Mouse (Mus musculus) kidney, postnatal 0 days (tissue): ENCODE measurements around the gene Trim46. TPM values are rescaled to one million over a fixed set of nuclear protein-coding genes. Genes with fewer than 3 reads are reported as not detected.

Experiments
- ATAC-seq: fragments of 200-750 bp; cut with Nextera tagmentation; replicated peaks from 2 replicates; pipeline ENCODE4 v1.8.0; 2017; ENCODE audit warnings: low read depth, moderate number of reproducible peaks, moderate TSS enrichment, moderate library complexity; ENCODE audit not compliant: low FRiP score
- DNase-seq: peaks from one replicate; pipeline ENCODE4 v3.0.0-alpha.2; 2016; ENCODE audit warnings: low spot score
- H3K27ac ChIP-seq: fragments of 300-500 bp; sonication (generic); 2 replicates; pipeline ENCODE4 v1.5.1; 2014; ENCODE audit warnings: mild to moderate bottlenecking
- H3K27me3 ChIP-seq: fragments of 300-500 bp; sonication (generic); 2 replicates; pipeline ENCODE4 v1.6.1; 2014; ENCODE audit warnings: low read length, mixed read lengths; ENCODE audit not compliant: insufficient read depth
- H3K36me3 ChIP-seq: fragments of 300-500 bp; sonication (generic); 2 replicates; pipeline ENCODE4 v1.6.1; 2014; ENCODE audit warnings: low read length, mixed read lengths; ENCODE audit not compliant: insufficient read depth
- H3K4me1 ChIP-seq: fragments of 300-500 bp; sonication (generic); replicated peaks from 2 replicates; pipeline ENCODE4 v1.6.1; 2014; ENCODE audit warnings: antibody characterized with exemption, low read length, mixed read lengths; ENCODE audit not compliant: insufficient read depth
- H3K4me2 ChIP-seq: fragments of 300-500 bp; sonication (generic); 2 replicates; pipeline ENCODE4 v1.6.1; 2014; ENCODE audit warnings: mild to moderate bottlenecking, low read length, moderate library complexity, mixed read lengths
- H3K4me3 ChIP-seq: fragments of 300-500 bp; sonication (generic); replicated peaks from 2 replicates; pipeline ENCODE4 v1.5.1; 2014; ENCODE audit warnings: low read depth, low read length
- H3K9ac ChIP-seq: fragments of 300-500 bp; sonication (generic); 2 replicates; pipeline ENCODE4 v1.6.1; 2014; ENCODE audit warnings: low read depth, low read length
- H3K9me3 ChIP-seq: fragments of 300-500 bp; sonication (generic); replicated peaks from 2 replicates; pipeline ENCODE4 v1.6.1; 2016; ENCODE audit warnings: low read length, inconsistent platforms, mixed read lengths
- CTCF ChIP-seq: IDR thresholded peaks from 2 replicates; pipeline ENCODE4 v1.5.1; 2016; ENCODE audit warnings: antibody characterized with exemption, low read depth, mild to moderate bottlenecking, moderate library complexity
- WGBS: fragments of 180-500 bp; shearing (Covaris S2); extraction: QIAGEN DNeasy Blood & Tissue Kit; methylation state at CpG from one replicate; pipeline ENCODE4 v1.1.7; 2014; 5-methylcytosine and 5-hydroxymethylcytosine counted together
- polyA plus RNA-seq: library from polyadenylated mRNA; unstranded; fragments of >200 nt; fragmentation: Nextera tagmentation; extraction: Ambion mirVana; gene quantifications from 2 replicates; pipeline ENCODE4 v1.2.1, GENCODE M21; 2015

Gene Trim46
- polyA plus RNA-seq, 1 experiment from 2014 or later = 3.7 TPM

DNA sequence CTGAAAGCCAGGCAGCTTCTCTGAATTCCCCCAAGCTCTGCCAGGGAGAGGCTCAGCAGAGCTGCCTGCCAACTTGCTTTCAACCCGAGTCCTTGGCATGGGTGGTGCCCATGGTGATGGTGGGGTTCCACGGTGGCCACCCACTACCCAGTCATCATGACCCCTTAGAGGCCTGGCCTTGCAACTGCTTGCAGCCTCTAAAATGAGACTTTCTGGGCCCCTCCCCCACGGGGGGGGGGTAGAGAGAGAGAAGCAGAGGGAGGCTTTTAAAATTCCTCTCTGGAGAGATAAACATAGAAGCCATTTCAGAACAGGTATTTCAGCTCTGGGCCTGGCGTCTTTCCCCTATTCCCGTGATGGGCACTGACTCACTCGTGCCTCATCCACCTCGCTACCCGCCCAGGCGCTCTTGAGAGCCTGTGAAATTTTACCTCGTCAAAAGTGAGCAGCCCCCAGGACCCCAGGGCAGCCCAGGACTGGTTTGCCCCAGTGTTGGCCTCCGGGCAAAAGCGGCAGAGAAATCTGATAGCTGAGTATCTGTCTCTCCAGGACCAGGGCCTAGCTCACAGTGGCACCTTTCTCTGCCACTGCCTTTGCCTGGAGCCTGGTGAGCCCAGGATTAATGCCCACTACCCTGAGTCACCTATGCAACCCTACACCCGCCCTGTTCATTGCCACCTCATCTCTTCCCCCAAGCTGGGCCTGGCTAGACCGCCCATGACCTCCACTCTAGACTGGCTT is 31.3 kb upstream of the Trim46 start:
- Histone ChIP-seq H3K9ac (peak overlapping the region; percentile 77), H3K9me3 (no peaks in the 10 kb centered on the region), H3K4me3 (peak overlapping the region; percentile 70), H3K4me1 (peaks cover 16% of the 10 kb centered on the region), H3K27me3 (no peaks in the 10 kb centered on the region), H3K36me3 (peaks cover 14% of the 10 kb centered on the region), H3K27ac (peak overlapping the region; percentile 96), H3K4me2 (peak overlapping the region; percentile 85)
- no peak; the same call in 1 of the 2 replicates for ATAC-seq
- peak; percentile 56 for DNase-seq
- TF ChIP-seq CTCF = no peak
- 23% methylated on average over 14 of the region's 14 CpGs for WGBS

DNA sequence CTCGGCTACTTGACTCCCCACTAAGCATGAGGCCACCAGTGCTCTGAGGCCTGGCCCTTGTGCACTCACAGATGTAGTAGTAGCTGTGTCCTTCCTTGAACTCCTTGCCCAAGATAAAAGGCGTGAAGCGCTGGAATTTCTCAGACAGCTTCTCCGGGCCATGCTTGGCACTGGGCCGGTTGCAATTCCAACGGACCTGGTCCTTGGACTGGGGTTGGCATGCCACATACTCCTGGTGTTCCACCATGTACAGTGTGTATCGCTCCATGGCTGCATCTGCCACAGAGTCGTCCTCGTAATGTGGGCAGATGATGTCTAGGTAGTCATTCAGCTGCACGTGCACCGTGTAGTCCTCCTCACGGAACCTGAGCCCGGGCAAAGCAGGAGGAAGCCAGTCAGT is 30.0 kb upstream of the Trim46 start:
- H3K4me3 ChIP-seq = no peak overlapping the region
- no peak overlapping the region for H3K27ac ChIP-seq
- H3K9me3 ChIP-seq = no peaks in the 10 kb centered on the region
- H3K4me1 ChIP-seq = peaks cover 9% of the 10 kb centered on the region; the same call in 1 of the 2 replicates
- H3K4me2 ChIP-seq = peak overlapping the region; percentile 85; the same call in 1 of the 2 replicates
- peaks cover 23% of the 10 kb centered on the region for H3K36me3 ChIP-seq
- H3K27me3 ChIP-seq = no peaks in the 10 kb centered on the region
- TF ChIP-seq CTCF = no peak
- no peak overlapping the region for H3K9ac ChIP-seq
- no peak for DNase-seq
- no peak for ATAC-seq
- 89% methylated on average over 13 of the region's 13 CpGs for WGBS

DNA sequence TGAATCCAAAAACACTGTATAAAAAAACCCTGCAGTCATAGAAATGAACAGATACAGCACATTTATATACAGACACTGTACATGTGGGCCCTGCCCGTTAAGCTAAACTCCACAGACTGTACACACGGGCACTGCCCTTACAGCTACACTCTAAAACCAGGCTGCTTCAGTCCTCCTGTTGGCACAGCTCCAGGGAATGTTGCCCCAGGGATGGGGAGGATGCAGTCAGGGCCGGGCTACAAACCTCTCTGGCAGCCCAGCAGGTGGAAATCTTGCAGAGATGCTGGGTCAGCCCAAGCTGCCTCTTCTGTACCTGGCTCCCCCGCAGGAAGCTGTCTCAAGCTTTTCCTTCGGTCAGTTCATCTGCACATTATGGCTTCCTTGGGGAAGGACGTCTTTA is 25.7 kb upstream of the Trim46 start:
- no peak for TF ChIP-seq CTCF
- DNase-seq = no peak
- Histone ChIP-seq H3K9me3 (no peaks in the 10 kb centered on the region), H3K9ac (no peak overlapping the region), H3K27ac (no peak overlapping the region), H3K36me3 (peaks cover 23% of the 10 kb centered on the region), H3K4me2 (no peak overlapping the region), H3K4me1 (peaks cover 22% of the 10 kb centered on the region), H3K27me3 (no peaks in the 10 kb centered on the region), H3K4me3 (no peak overlapping the region)
- no peak for ATAC-seq
- 55% methylated on average over 6 of the region's 6 CpGs for WGBS

DNA sequence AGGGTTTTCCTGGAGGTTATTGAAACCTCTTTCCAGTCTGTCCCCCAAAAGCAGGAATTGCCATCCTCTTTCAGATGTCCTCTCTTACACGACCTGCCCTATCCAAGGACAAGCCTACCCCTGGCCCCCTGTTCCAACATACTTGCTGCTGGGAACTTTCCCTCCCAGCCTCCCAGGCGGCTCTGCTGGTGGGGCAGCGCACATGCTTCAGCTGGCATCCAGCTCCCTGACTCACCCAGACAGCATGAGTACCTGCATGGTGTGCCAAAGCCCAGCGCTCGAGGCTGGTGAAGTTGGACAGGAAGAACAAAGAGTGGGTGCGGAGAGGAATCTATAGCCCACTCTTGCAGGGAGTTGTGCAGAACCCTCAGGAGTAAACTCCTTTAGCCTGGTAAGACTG is 24.8 kb upstream of the Trim46 start:
- Histone ChIP-seq H3K4me3 (no peak overlapping the region), H3K36me3 (peaks cover 21% of the 10 kb centered on the region), H3K4me2 (peak overlapping the region; percentile 59), H3K4me1 (peaks cover 22% of the 10 kb centered on the region), H3K27me3 (no peaks in the 10 kb centered on the region), H3K9me3 (no peaks in the 10 kb centered on the region), H3K27ac (peak overlapping the region; percentile 78; the same call in 1 of the 2 replicates), H3K9ac (peak overlapping the region; percentile 67; the same call in 1 of the 2 replicates)
- WGBS = 66% methylated on average over 6 of the region's 6 CpGs
- ATAC-seq (no peak), DNase-seq (no peak)
- TF ChIP-seq CTCF = no peak

DNA sequence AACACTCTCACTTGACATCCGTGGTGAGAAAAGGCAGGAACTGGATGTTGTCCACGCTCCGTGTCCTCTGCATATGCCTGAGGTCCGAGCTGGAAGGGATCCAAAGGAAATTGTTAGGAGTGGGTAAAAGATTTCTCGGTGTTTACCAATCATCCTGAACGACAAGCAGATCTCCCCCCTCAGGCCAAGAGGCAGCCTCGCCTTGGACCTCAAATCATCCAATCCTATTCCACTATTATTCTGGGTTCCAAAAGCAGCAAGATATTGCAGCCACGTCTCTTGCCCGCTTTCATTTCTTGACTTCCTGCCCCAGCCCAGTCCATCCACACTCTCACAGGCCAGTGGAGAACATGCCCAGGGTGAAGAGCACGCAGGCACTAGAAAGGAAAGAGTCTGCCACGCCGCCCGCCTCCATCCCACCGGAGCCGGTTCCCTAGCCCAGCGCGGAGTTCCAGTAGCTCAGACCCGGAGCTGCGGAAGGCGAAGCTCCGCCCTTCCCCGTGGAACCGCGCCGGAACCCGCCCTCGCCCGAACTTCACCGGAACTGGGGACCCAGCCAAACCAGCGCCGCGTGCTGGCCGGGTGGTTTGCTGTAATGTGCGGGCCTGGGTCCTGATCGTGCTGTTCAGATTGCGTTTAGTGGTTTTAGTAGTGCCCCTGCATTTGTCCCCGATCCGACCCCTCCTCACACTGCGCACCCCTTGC is 24.1 kb upstream of the Trim46 start, which contains the start of gene Slc50a1:
TSS of gene Slc50a1 (minus strand) at position 520 of the 705 bp plus-strand sequence.
- peaks cover 22% of the 10 kb centered on the region for H3K4me1 ChIP-seq
- H3K4me2 ChIP-seq = peak within 1 kb of the TSS; percentile 59
- peak within 1 kb of the TSS; percentile 51 for H3K4me3 ChIP-seq
- DNase-seq = peak; percentile 84
- H3K27me3 ChIP-seq = no peaks in the 10 kb centered on the region
- 1% methylated on average over 39 of the region's 39 CpGs for WGBS
- H3K27ac ChIP-seq = peak within 1 kb of the TSS; percentile 78
- H3K9ac ChIP-seq = peak within 1 kb of the TSS; percentile 67
- H3K9me3 ChIP-seq = no peaks in the 10 kb centered on the region
- peaks cover 14% of the 10 kb centered on the region for H3K36me3 ChIP-seq
- no peak; the same call in 1 of the 2 replicates for ATAC-seq
- TF ChIP-seq CTCF = peak; percentile 60

DNA sequence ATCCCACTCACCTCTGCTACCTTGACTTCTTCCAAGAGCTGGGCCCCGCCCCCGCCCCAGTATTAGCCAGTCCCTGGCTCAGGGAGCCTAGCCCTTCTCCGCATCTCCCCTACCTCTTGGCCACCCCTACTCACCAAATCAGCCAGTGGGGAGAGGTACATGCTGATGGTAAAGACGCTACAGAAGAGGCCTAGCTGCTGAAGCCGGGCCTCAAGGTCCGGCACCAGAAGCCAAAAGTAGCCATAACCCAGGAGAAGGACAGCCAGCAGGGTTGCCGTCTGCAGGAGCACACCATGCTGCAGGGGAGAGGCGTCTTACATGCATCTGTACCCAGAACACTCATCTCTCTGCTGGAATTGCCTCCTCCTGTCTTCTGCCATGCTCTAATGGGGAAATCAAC is 22.8 kb upstream of the Trim46 start:
- Histone ChIP-seq H3K27ac (no peak overlapping the region), H3K4me1 (peaks cover 22% of the 10 kb centered on the region), H3K36me3 (peaks cover 11% of the 10 kb centered on the region; the same call in 1 of the 2 replicates), H3K4me3 (no peak overlapping the region), H3K9me3 (no peaks in the 10 kb centered on the region), H3K9ac (0 out of 2 replicates have a peak overlapping the region, but pooled peaks have one; percentile 23), H3K27me3 (no peaks in the 10 kb centered on the region), H3K4me2 (no peak overlapping the region)
- no peak for TF ChIP-seq CTCF
- WGBS = 69% methylated on average over 8 of the region's 8 CpGs
- ATAC-seq (no peak), DNase-seq (no peak)
